Mouse (Mus musculus): ENCODE results near the gene Dpagt1. TPM values are rescaled to one million over a fixed set of nuclear protein-coding genes. Genes with fewer than 3 reads are reported as not detected.

Gene Dpagt1
- total RNA-seq, 2 experiments from 2014 or later = 12.3 to 14.1 TPM

DNA sequence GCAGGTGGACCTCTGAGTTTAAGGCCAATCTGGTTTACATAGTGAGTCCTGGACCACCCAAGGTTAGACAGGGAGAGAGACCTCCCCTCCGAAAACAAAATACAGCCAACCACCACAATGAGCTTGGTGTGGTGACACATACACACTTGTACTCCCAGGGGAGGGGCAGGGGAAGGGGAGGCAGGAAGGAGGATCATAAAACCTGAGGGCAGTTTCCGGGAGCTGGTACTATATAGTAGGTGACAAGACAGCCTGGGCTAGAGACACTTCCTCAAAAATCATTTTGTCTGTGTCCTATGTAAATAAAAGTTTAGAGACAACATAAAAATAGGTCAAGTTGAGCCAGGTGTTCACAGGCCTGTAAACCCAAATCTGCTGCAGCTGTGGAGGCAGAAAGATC is 18.6 kb upstream of the Dpagt1 start:
- intact Hi-C loops (cut with DNase I) = no loop called here
- TF ChIP-seq CTCF (IDR thresholded peaks at IDR 0.05) = no peak

DNA sequence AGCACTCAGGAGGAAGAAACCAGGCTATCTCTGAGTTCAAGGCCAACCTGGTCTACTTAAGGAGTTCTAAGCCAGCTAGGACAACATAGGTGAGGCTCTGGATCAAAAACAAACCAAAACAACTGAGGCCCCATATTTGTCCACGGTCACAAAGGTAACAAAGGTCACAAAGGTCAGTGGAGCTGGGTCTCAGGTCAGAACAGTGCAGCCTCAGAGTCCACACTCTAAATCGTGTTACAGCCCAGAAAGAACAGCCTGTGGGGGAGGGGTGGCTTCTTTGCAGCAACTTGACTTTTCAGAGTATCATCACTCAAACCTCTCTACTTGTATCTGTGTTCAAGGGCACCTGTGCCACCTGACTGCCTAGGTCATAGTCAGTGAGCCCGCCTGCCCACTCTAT is 16.1 kb upstream of the Dpagt1 start:
- no peak for DNase-seq
- no peak for TF ChIP-seq CTCF (IDR thresholded peaks at IDR 0.05)
- Histone ChIP-seq H3K27ac (peak overlapping the region; percentile 81; the same call in 1 of the 2 replicates), H3K4me3 (no peak overlapping the region)
- intact Hi-C loops (cut with DNase I) = no loop called here

More for the DNA sequence above, 18.6 kb upstream of the Dpagt1 start:
- no peak for DNase-seq
- no peak overlapping the region for H3K4me3 ChIP-seq
- no peak overlapping the region for H3K27ac ChIP-seq

DNA sequence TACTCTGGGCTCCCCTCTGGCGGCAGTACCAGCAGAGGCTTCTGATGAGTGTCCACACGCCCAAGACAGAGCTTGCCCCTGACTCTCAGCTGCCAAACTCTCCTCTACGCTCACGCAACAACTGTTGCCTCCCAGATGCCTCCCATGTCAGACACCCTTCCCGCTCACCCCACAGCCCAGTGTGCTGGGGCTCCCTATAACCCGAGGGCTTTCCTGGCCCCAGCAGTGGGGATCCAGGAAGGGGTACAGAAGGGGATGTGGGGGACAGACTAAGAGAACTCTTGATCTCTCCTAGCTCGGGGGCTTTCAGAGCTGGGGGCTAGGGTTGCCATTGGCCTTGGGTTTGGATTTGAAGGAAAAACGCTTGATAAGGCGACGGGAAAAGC is 15.1 kb upstream of the Dpagt1 start:
- DNase-seq = no peak
- TF ChIP-seq CTCF (IDR thresholded peaks at IDR 0.05) = no peak
- Histone ChIP-seq H3K27ac (peak overlapping the region; percentile 81), H3K4me3 (peak overlapping the region; percentile 53)
- intact Hi-C loops (cut with DNase I) = no loop called here

DNA sequence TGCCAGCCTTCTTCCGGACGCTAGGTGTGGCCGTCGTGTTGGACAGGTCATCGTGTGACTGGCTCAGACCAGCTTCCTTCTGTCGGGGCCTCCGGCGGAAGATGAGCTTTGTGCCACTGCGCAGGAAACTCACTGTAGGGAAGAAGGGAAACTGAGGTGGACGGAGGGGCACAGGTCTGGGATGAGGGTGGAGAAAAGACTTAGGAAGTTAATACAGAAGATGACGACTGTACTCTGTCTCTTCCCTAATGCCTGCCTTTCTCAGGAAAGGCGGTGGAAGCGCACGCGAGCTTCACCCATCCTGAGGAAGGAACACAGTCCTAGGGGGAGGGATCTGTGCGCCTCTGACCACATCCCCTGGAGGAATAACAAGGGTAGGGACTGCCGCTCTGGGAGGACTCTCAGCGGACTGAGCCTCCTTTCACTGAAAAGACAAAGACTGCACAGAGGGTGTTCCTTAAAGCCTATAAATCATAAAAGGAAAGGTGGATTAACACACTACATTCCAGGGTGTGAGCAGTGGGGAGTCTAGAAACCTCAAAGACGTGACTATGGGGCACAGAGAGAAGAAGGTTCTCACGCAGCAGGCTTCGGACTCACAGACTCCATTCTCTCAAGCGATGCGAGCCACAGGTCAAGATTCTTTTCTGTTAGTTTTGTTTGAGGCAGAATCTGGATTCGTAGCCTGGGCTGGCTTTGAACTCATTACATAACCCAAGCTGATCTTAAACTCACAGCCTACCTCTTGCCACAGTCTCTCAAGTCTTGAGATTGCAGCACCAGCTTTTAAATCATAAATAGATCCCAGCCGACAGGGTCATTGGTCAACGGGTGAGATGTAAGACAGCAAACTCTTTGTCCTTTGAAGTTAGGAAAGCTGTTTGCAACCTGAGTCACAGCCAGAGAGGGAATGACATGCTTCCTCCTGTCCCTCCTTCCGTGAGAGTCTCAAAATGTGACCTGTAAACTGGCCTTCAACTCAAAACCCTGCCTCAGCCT is 14.4 kb upstream of the Dpagt1 start:
- DNase-seq = no peak
- Histone ChIP-seq H3K27ac (peak overlapping the region; percentile 81), H3K4me3 (peak overlapping the region; percentile 53)
- intact Hi-C loops (cut with DNase I) = no loop called here
- no peak for TF ChIP-seq CTCF (IDR thresholded peaks at IDR 0.05)

DNA sequence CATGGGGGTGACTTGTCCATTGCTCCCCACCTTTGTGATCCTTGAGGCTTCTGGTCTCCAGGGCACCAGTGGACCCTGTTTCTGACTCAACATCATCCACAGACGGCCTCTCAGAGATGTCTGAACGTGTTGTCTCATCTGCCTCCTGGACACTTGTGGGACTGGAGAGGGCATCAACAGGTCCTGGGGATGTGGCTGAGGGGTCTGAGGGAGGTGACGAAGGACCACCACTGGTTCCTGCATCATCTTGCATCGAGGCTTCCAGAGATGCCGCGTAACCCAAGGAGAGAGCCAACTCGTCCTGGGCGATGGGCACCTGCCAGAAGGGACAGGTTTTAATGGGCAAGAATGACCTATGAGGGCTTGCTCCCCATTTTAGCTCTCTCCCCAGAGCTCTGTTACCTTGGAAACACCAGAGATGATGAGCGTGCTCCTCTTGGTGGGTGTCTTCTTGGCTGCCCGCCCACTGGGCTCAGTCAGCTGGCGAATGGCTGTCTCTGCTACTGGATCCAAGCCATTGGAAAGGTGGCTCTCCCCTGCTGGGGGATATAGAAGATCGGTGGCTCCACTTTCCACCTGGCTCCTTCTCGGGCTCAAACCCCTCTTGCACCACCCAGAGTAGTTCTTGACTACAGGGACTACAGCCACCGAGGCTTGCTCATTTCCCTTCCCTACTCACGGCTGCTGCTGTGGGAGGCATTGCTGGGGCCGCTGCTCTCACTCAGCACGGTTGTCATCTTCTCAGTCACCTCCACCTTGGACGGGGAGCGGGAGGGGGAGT is 12.2 kb upstream of the Dpagt1 start:
- intact Hi-C loops (cut with DNase I) = no loop called here
- H3K27ac ChIP-seq = no peak overlapping the region
- H3K4me3 ChIP-seq = no peak overlapping the region
- no peak for TF ChIP-seq CTCF (IDR thresholded peaks at IDR 0.05)
- DNase-seq = no peak

DNA sequence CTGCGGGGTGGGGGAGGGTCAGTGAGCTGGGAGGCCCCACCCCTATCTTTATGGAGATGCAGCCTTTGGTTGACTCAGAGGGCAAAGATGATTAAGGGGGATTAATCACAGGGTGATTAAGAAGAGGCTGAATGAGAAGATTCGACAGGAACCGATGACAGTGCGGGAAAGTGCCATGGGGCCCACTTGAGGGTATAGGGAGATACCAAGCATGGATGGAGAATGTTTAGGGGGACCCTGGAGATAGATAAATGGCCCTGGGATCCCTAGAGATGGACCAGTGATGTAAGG is 11.6 kb upstream of the Dpagt1 start:
- TF ChIP-seq CTCF (IDR thresholded peaks at IDR 0.05) = no peak
- Histone ChIP-seq H3K4me3 (no peak overlapping the region), H3K27ac (no peak overlapping the region)
- intact Hi-C loops (cut with DNase I) = no loop called here
- DNase-seq = no peak

DNA sequence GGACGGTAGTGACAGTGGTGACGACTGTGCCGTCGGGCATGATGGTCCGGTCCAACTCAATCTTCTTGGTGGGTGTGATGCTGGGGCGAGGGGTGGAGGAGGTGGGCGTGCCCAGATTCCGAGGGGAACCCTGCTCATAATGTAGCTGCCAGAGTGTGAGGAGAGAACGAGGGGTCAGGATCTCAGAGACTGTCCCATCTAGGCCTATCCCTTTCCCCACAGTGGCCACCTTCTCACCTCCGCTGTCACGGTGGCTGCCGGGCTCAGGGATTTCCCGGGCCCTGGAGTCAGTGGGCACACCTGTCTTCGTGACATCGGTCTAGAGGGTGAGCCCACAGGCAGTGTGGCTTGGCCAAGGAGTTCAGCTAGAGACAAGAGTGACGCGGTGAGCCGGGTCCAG is 10.9 kb upstream of the Dpagt1 start:
- H3K4me3 ChIP-seq = no peak overlapping the region
- TF ChIP-seq CTCF (IDR thresholded peaks at IDR 0.05) = no peak
- intact Hi-C loops (cut with DNase I) = no loop called here
- no peak overlapping the region for H3K27ac ChIP-seq
- no peak for DNase-seq

DNA sequence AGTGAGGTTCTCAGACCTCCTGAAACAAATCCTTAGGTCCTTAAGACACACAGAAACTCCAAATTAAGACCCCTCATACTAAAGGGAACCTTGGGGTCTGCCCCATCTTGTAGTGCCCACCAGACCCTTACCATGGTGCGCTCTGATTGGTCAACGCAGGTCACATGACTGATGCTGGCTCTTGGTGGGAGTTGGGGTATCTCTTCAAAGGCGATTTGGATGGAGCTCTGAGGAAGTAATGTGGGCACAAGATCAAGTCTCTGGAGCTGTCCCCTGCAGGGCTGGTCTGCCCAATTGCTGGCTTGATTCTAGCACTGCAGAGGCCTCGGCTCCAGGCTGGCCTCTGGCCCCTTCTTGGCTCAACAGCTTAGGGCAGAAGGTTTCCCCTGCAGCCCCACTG is 8.4 kb upstream of the Dpagt1 start:
- DNase-seq = no peak
- peak overlapping the region; percentile 100 for H3K4me3 ChIP-seq
- H3K27ac ChIP-seq = peak overlapping the region; percentile 93; the same call in 1 of the 2 replicates
- no peak for TF ChIP-seq CTCF (IDR thresholded peaks at IDR 0.05)
- intact Hi-C loops (cut with DNase I) = no loop called here

DNA sequence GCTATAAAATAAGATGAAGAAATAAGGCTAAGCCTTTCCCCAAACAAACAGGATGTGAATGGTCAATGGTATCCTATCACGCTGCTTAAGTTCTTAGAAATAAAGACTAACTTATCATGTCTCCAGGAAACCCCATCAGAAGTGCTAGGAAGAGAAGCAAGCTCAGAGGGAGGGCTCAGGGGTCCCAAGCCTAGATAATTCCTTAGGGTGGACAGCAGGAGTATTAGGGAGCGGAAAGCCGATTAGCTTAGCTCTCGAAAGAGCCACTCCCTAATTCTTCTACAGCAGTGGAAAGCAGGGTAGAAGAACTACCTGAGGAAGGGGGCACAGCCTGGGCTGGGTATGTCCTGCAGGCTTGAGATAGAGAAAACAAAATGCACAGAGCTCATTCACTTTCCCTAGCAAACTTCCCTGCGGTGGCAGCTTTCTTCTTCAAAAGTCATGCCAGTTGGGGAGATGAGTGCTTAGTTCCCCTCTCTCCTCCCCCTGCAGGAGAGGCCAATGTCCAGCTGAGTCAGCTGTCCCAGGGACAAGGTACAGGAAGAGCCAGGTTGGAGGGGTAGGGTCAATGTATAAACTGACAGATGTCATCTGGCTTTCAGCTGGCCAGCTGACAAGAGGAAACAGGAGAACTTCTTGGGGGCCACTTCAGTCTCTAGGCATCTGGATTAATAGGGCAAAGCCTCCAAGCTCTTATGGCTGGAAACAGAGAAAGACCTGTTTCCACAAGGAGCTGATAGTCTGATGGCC is 7.6 kb upstream of the Dpagt1 start:
- DNase-seq = no peak
- intact Hi-C loops (cut with DNase I) = no loop called here
- Histone ChIP-seq H3K27ac (peak overlapping the region; percentile 93), H3K4me3 (peak overlapping the region; percentile 100)
- no peak for TF ChIP-seq CTCF (IDR thresholded peaks at IDR 0.05)

DNA sequence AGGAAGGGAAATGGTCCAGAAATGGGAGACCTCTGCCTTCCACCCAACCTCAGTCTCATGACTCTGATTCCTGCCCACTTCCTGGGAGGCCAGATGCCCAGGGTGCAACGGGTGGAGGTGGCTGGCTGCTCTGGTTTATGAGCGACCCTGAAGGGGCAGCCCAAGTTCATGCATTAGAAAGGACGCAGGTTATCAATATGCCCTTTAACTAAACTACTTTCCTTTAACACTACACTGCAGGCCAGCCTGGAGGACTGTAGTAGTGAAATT is 7.1 kb upstream of the Dpagt1 start:
- peak overlapping the region; percentile 93 for H3K27ac ChIP-seq
- no peak for TF ChIP-seq CTCF (IDR thresholded peaks at IDR 0.05)
- DNase-seq = no peak
- H3K4me3 ChIP-seq = peak overlapping the region; percentile 100
- intact Hi-C loops (cut with DNase I) = no loop called here

DNA sequence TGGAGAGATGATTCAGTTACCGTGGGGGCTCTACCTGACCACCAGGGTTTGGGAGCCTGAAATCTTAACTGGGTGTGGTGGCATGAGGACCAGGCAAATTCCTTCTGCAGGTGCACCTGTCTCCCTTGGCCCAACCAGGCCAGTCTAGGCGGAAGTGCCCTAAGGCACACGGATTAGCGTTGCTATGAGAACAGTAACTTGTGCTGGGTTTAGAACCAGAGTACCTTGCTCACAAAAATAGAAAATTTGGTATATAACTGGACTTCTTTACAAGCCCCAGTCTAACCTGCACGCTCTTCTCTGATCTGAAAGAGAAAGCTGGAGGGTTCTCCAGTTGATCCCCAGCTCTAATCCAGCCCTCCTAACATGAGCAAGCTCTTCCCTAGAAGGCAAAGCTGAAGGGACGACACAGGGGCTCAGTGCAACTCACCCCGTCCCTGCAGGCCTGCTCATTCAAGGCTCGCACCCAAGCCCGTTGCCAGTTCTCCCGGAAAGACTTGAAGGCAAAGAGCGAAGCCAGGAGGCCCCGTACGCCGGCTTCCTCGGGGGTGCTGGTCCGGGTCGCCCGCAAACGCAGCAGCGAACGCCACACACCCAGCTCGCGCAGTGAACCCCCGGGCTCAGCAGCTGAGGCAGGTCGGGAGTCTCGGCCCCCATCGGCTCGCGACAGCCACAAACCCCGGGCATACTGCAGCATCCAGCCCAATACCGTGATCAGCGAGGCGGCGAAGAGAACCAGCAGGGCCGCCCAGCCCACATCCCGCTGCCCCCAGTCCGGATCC is 6.5 kb upstream of the Dpagt1 start:
- Histone ChIP-seq H3K27ac (peak overlapping the region; percentile 93), H3K4me3 (peak overlapping the region; percentile 100)
- DNase-seq = peak; percentile 56
- intact Hi-C loops (cut with DNase I) = no loop called here
- no peak for TF ChIP-seq CTCF (IDR thresholded peaks at IDR 0.05)
